Mouse (Mus musculus) forebrain, embryonic 14.5 days (tissue): Measurements from ENCODE around the gene H2afj. TPM values are rescaled to one million over a fixed set of nuclear protein-coding genes. Genes with fewer than 3 reads are reported as not detected.

ENCODE experiments used
- ATAC-seq: fragments of 200-750 bp; cut with Nextera tagmentation; 2 replicates; pipeline ENCODE4 v1.8.0; 2017; ENCODE audit warnings: mild to moderate bottlenecking, moderate library complexity
- DNase-seq: peaks from one replicate; pipeline ENCODE4 v3.0.0-alpha.2; 2015; ENCODE audit warnings: low spot score
- H3K27ac ChIP-seq: fragments of 300-500 bp; sonication (generic); 2 replicates; pipeline ENCODE4 v1.5.1; 2014; ENCODE audit warnings: low read depth, mild to moderate bottlenecking, control low read depth, low read length, moderate library complexity
- H3K27me3 ChIP-seq: fragments of 300-500 bp; sonication (generic); replicated peaks from 2 replicates; pipeline ENCODE4 v1.6.1; 2014; ENCODE audit warnings: low read length, control low read depth, mixed read lengths; ENCODE audit not compliant: control insufficient read depth, insufficient read depth
- H3K36me3 ChIP-seq: fragments of 300-500 bp; sonication (generic); 2 replicates; pipeline ENCODE4 v1.6.1; 2014; ENCODE audit warnings: low read length, control low read depth; ENCODE audit not compliant: control insufficient read depth, insufficient read depth
- H3K4me1 ChIP-seq: fragments of 300-500 bp; sonication (generic); 2 replicates; pipeline ENCODE4 v1.6.1; 2014; ENCODE audit warnings: antibody characterized with exemption, low read length, control low read depth; ENCODE audit not compliant: control insufficient read depth, insufficient read depth
- H3K4me2 ChIP-seq: fragments of 300-500 bp; sonication (generic); 2 replicates; pipeline ENCODE4 v1.6.1; 2014; ENCODE audit warnings: mild to moderate bottlenecking, control low read depth, low read length
- H3K4me3 ChIP-seq: fragments of 300-500 bp; sonication (generic); 2 replicates; pipeline ENCODE4 v1.5.1; 2014; ENCODE audit warnings: low read depth, low read length, control low read depth
- H3K9ac ChIP-seq: fragments of 300-500 bp; sonication (generic); 2 replicates; pipeline ENCODE4 v1.6.1; 2014; ENCODE audit warnings: mild to moderate bottlenecking, low read length, control low read depth, moderate library complexity
- H3K9me3 ChIP-seq: fragments of 300-500 bp; sonication (generic); replicated peaks from 2 replicates; pipeline ENCODE4 v1.6.1; 2016; ENCODE audit warnings: low read length, control low read depth, mixed read lengths; ENCODE audit not compliant: control insufficient read depth
- WGBS: fragments of 180-500 bp; shearing (Covaris S2); extraction: QIAGEN DNeasy Blood & Tissue Kit; methylation state at CpG from one replicate; pipeline ENCODE4 v1.1.7; 2014; 5-methylcytosine and 5-hydroxymethylcytosine counted together
- polyA plus RNA-seq: library from polyadenylated mRNA; unstranded; fragments of >200 nt; fragmentation: Nextera tagmentation; extraction: Ambion mirVana; gene quantifications from 2 replicates; pipeline ENCODE4 v1.2.1, GENCODE M21; 2014

The H2afj gene
- polyA plus RNA-seq: 97.3 and 108 TPM in 2 replicates

DNA sequence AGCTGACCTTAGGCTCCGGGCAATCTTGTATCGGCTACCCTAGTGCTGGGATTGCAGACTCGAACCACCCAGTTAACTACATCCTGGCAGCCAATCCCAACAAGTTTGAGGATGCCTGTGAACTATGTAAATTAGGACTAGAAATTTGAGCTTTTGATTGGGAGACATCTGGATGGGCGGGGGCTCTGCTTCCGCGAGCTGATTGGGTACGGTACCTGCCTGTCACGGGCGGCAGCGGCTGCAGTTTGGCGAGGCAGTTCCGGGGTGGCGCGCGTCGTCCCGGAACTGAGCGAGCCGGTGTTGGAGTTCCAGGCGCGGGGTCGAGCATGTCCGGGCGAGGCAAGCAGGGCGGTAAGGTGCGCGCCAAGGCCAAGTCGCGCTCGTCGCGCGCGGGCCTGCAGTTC is at the start of gene H2afj:
Gene H2afj (plus strand): TSS at position 231 of the 404 bp plus-strand sequence.
- DNase-seq (peak; percentile 97), ATAC-seq (peak; percentile 86)
- WGBS: under 1% methylated on average over 34 of the region's 34 CpGs
- peaks cover 14% of the 10 kb centered on the region for H3K4me1 ChIP-seq
- H3K4me2 ChIP-seq: peak within 1 kb of the TSS; percentile 97
- no peaks in the 10 kb centered on the region for H3K27me3 ChIP-seq
- H3K9ac ChIP-seq: peak within 1 kb of the TSS; percentile 69
- H3K9me3 ChIP-seq: no peaks in the 10 kb centered on the region
- peaks cover 14% of the 10 kb centered on the region for H3K36me3 ChIP-seq
- peak within 1 kb of the TSS; percentile 73 for H3K4me3 ChIP-seq
- 0 out of 2 replicates have a peak within 1 kb of the TSS, but pooled peaks have one; percentile 21 for H3K27ac ChIP-seq

DNA sequence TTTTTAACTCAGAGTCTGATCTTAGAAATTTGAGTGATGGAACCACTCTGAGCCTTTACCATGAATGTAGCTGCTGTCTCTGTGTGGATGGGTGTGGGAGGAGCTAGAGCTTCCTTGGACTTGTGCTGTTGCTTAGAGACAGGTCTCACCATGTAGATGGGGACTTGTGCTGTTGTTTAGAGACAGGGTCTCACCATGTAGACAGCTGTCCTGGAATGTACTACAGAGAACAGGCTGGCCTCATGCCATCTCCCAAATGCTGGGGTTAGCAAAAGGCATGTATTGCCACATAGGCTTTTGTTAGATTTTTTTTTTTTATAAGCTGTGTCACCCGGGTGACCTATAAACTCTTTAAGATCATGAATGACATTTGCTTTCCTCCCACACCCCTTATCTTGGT is 44.1 kb upstream of the H2afj start:
- Histone ChIP-seq H3K27me3 (no peaks in the 10 kb centered on the region), H3K4me2 (no peak overlapping the region), H3K4me3 (no peak overlapping the region), H3K9ac (no peak overlapping the region), H3K9me3 (no peaks in the 10 kb centered on the region), H3K36me3 (no peaks in the 10 kb centered on the region), H3K27ac (no peak overlapping the region), H3K4me1 (no peaks in the 10 kb centered on the region)
- DNase-seq (no peak), ATAC-seq (no peak)
- WGBS: 84% methylated on average over 1 of the region's 1 CpGs

DNA sequence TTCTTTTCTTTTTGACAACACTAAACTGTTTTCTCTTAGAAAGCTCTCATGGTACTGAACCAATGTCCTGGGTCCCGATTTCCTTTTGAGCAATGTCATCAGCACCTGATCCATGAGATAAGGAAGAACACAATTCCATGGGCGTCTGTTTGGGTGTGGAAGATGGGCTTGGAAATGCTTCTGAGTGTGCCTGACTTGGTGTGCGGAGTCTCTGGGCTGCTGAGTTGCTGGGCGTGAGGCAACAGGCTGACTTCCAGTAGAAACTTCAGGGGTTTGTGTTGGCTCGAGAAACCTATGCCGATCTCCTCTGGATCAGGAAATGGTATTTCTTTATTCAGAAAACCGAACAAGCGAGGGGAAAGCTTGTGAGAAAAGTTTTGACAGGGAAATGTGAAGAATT is 38.9 kb upstream of the H2afj start:
- H3K9me3 ChIP-seq: no peaks in the 10 kb centered on the region
- no peak overlapping the region for H3K4me2 ChIP-seq
- no peaks in the 10 kb centered on the region for H3K4me1 ChIP-seq
- ATAC-seq (no peak), DNase-seq (no peak)
- no peak overlapping the region for H3K9ac ChIP-seq
- H3K27ac ChIP-seq: no peak overlapping the region
- H3K36me3 ChIP-seq: no peaks in the 10 kb centered on the region
- H3K4me3 ChIP-seq: no peak overlapping the region
- WGBS: 87% methylated on average over 8 of the region's 8 CpGs
- no peaks in the 10 kb centered on the region for H3K27me3 ChIP-seq

DNA sequence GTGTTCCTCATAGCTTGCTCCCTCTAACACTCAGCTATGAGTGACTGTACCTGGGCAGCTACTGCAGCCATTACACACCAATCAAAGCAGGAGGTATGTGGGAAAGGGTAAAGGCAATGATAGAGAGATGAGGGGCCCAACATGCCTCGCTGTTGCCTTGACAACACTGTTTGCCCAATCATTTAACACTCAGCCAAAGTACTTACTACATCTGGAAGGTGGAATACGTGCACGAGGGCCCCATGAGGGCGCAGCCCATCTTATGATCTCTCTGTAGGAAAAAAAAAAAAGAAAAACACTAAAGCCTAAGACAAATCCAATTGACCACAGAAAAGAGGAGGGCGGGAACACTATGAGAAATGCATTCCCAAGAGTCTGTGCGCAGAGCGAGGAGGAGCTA is 38.2 kb upstream of the H2afj start:
- WGBS: 86% methylated on average over 7 of the region's 7 CpGs
- Histone ChIP-seq H3K36me3 (no peaks in the 10 kb centered on the region), H3K4me2 (no peak overlapping the region), H3K9ac (no peak overlapping the region), H3K27ac (no peak overlapping the region), H3K4me1 (no peaks in the 10 kb centered on the region), H3K4me3 (no peak overlapping the region), H3K27me3 (no peaks in the 10 kb centered on the region), H3K9me3 (no peaks in the 10 kb centered on the region)
- ATAC-seq (no peak), DNase-seq (no peak)

DNA sequence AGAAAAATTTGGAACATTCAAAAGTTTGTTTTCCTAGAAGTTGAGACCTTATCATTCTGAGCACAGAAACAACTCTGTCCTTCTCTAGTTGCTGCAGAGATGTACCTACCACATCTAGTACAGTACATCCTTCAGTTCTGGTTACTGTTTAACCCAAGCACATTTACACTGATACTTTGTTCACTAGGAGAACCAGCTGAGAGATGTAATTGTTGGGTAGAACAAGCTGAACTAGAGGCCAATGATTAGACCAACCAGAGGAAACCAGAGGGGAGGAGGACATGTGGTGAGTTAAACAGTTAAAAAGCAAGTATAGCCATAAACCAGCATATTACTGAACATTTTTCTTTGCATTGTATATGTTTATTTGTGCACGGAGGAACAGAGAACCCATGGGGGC is 31.7 kb upstream of the H2afj start:
- DNase-seq: no peak
- H3K4me1 ChIP-seq: no peaks in the 10 kb centered on the region
- no peak overlapping the region for H3K9ac ChIP-seq
- H3K36me3 ChIP-seq: no peaks in the 10 kb centered on the region
- H3K4me3 ChIP-seq: no peak overlapping the region
- 96% methylated on average over 1 of the region's 1 CpGs for WGBS
- no peak for ATAC-seq
- H3K4me2 ChIP-seq: no peak overlapping the region
- no peaks in the 10 kb centered on the region for H3K27me3 ChIP-seq
- no peaks in the 10 kb centered on the region for H3K9me3 ChIP-seq
- H3K27ac ChIP-seq: no peak overlapping the region

DNA sequence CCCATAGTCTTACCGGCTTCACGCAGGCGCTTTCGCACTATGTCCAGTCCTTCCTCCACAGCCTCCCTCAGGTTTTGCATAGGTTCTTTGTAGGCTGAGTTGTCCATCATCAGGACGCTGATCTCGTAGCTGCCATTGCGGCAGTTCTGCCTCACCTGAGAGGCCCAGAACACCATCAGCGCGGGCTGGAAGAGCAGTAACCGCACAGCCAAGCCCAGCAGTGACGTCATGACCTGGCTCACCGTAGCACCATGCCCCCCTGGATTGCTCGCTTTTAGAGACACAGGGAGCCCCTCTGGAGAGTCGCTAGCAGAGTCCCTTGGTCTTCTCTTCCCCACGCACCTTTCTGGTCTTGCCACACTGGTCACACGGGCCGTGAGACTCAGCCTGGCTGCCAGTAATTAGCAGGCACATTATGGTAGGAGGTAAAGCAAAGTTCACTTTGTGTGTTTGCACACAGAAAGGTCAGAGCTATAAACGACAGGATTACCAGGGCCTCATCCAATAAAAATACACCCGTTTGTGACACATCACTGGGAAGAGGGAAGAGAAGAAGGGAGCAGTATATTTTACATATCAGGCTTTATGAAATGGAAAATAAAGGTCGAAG is 26.6 kb upstream of the H2afj start, which contains the start of gene Gucy2c:
Gene Gucy2c (minus strand): TSS at position 389 of the 610 bp plus-strand sequence.
- Histone ChIP-seq H3K9me3 (no peaks in the 10 kb centered on the region), H3K36me3 (no peaks in the 10 kb centered on the region), H3K4me3 (no peak within 1 kb of the TSS), H3K27ac (no peak within 1 kb of the TSS), H3K4me1 (no peaks in the 10 kb centered on the region), H3K27me3 (no peaks in the 10 kb centered on the region), H3K9ac (no peak within 1 kb of the TSS), H3K4me2 (no peak within 1 kb of the TSS)
- DNase-seq (no peak), ATAC-seq (no peak)
- WGBS: 84% methylated on average over 20 of the region's 20 CpGs

DNA sequence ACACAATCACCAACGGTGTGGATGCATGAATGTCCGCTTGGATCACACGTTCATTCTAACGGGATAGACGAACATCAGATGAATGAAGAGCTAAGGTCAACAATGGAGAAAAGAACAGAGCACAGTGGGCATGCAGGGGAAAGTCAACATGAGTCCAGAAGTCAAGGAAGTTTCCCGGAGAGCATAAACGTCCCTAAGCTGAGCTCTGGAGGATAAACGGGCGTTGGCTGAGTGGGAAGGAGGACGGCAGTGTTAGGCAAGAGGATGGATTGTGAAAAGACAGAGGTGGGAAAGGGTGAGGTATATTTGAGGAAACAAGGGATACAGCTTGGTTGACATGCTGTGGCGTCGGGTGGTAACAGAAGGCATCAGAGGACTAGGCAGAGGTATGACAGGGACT is 25.9 kb upstream of the H2afj start:
- Histone ChIP-seq H3K36me3 (no peaks in the 10 kb centered on the region), H3K27ac (no peak overlapping the region), H3K27me3 (no peaks in the 10 kb centered on the region), H3K4me1 (no peaks in the 10 kb centered on the region), H3K4me2 (no peak overlapping the region), H3K4me3 (no peak overlapping the region), H3K9ac (no peak overlapping the region), H3K9me3 (no peaks in the 10 kb centered on the region)
- DNase-seq (no peak), ATAC-seq (no peak)
- 89% methylated on average over 12 of the region's 12 CpGs for whole genome bisulfite sequencing

DNA sequence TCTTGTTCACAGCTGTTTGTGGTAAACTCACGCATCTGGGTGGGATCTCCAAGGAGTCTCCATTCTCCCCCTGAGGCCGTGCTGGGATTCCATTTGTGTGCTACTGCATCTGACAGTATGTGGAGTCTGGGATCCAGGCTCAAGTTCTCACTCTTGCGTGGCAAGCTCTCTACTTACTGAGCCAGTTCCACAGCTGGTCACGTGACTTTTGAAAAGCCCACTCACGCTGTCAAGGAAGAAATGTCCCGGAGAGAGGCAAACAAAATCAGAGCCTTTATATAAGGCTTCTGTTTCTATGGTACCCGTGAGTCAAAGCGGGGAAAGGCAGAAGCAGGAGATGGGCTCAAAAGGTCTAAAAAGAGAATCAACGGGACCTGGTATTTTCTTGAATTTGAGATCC is 25.3 kb upstream of the H2afj start:
- Histone ChIP-seq H3K9me3 (no peaks in the 10 kb centered on the region), H3K27me3 (no peaks in the 10 kb centered on the region), H3K27ac (no peak overlapping the region), H3K9ac (no peak overlapping the region), H3K4me1 (no peaks in the 10 kb centered on the region), H3K4me3 (no peak overlapping the region), H3K36me3 (no peaks in the 10 kb centered on the region), H3K4me2 (no peak overlapping the region)
- ATAC-seq: no peak
- WGBS: 82% methylated on average over 9 of the region's 9 CpGs
- DNase-seq: no peak

DNA sequence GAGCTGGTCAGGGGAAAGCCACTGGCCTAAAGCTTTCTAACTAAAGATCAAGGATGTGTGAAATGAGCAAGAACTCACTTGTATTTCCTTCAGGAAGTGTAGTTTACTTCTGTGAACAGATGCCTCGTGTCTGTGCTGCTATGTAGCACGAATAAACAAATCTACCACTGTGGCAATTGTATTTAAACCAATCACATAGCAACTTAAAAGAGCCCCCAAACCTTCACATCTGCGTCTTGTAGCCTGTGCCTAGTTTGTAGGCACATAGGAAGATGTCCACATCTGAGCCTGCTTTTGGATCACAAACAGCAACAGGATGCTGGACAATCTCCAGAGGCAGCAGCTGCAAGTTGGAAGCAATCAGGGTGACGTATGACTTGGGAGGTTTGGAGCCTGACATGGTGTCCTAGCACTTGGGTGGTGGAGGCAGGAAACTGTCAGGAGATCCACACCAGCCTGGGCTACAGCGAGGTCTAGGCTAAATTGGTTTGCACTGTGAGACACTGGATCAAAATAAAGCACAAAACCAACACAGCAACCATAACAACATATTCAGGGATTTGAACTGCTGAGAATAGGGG is 18.6 kb upstream of the H2afj start:
- Histone ChIP-seq H3K27ac (no peak overlapping the region), H3K9ac (no peak overlapping the region), H3K4me2 (no peak overlapping the region), H3K36me3 (no peaks in the 10 kb centered on the region), H3K4me3 (no peak overlapping the region), H3K4me1 (peaks cover 3% of the 10 kb centered on the region; the same call in 1 of the 2 replicates), H3K27me3 (no peaks in the 10 kb centered on the region), H3K9me3 (no peaks in the 10 kb centered on the region)
- WGBS: 77% methylated on average over 5 of the region's 5 CpGs
- DNase-seq: no peak
- ATAC-seq: no peak
